Mouse (Mus musculus) small intestine, adult 2 months (tissue): ENCODE measurements around the gene Efcab9.

Experiments
- CTCF ChIP-seq: fragments of 200-500 bp; IDR thresholded peaks from 2 replicates; pipeline ENCODE4 v1.5.1; 2012; ENCODE audit warnings: low read depth, mild to moderate bottlenecking, control low read depth, inconsistent platforms, low read length, moderate library complexity, mixed read lengths; ENCODE audit not compliant: insufficient replicate concordance, insufficient read length; ENCODE audit errors: extremely low read depth
- POLR2A ChIP-seq: fragments of 200-500 bp; IDR thresholded peaks from 2 replicates; pipeline ENCODE4 v1.6.1; 2012; ENCODE audit warnings: low read depth, mild to moderate bottlenecking, control low read depth, inconsistent platforms, low read length, moderate library complexity

DNA sequence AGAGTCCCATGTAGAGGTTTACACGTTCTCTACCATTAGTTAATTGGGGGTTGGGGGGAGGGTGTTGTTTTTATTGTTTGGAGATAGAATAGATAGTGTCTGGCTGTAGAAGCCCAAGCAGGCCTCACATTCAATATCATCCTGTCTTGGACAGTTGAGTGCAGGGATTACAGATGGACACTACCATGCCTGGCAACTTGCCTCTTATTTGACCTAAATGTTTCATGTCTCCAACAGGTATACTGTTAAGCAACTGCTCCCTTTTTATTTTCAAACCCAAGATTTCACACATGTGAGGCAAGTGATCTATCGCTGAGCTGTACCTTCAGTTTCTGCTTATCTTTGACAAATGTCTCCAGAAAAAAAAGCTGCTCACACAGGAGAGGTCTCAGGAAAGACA lies 50.4 kb downstream of the Efcab9 start:
- no peak for TF ChIP-seq POLR2A
- TF ChIP-seq CTCF = no peak
